Mouse (Mus musculus) neural tube, embryonic 13.5 days (tissue): Measurements from ENCODE around the gene Vmn2r75. TPM values are rescaled to one million over a fixed set of nuclear protein-coding genes. Genes with fewer than 3 reads are reported as not detected.
"Not testable (repeated sequence)": the region's sequence is repeated elsewhere in the genome, so short reads cannot be mapped to it uniquely, and the experiment has no call there.

Experiments used
- ATAC-seq: fragments of 200-750 bp; cut with Nextera tagmentation; 2 replicates; pipeline ENCODE4 v1.8.0; 2017; ENCODE audit warnings: low read depth, mild to moderate bottlenecking, moderate TSS enrichment, moderate library complexity
- H3K27ac ChIP-seq: fragments of 300-500 bp; sonication (generic); replicated peaks from 2 replicates; pipeline ENCODE4 v1.5.1; 2015; ENCODE audit warnings: moderate library complexity, mild to moderate bottlenecking, inconsistent platforms
- H3K27me3 ChIP-seq: fragments of 300-500 bp; sonication (generic); 2 replicates; pipeline ENCODE4 v1.6.1; 2015; ENCODE audit warnings: mild to moderate bottlenecking, inconsistent platforms
- H3K36me3 ChIP-seq: fragments of 300-500 bp; sonication (generic); 2 replicates; pipeline ENCODE4 v1.6.1; 2015; ENCODE audit warnings: mild to moderate bottlenecking, inconsistent platforms
- H3K4me1 ChIP-seq: fragments of 300-500 bp; sonication (generic); replicated peaks from 2 replicates; pipeline ENCODE4 v1.6.1; 2015; ENCODE audit warnings: inconsistent platforms
- H3K4me2 ChIP-seq: fragments of 300-500 bp; sonication (generic); 2 replicates; pipeline ENCODE4 v1.6.1; 2015; ENCODE audit warnings: inconsistent platforms, mild to moderate bottlenecking, moderate library complexity
- H3K4me3 ChIP-seq: fragments of 300-500 bp; sonication (generic); 2 replicates; pipeline ENCODE4 v1.5.1; 2015; ENCODE audit warnings: mild to moderate bottlenecking, inconsistent platforms
- H3K9ac ChIP-seq: fragments of 300-500 bp; sonication (generic); 2 replicates; pipeline ENCODE4 v1.6.1; 2015; ENCODE audit warnings: moderate library complexity, mild to moderate bottlenecking, inconsistent platforms
- H3K9me3 ChIP-seq: fragments of 300-500 bp; sonication (generic); 2 replicates; pipeline ENCODE4 v1.6.1; 2016; ENCODE audit warnings: inconsistent platforms
- WGBS: fragments of 180-500 bp; shearing (Covaris S2); methylation state at CpG from one replicate; pipeline ENCODE4 v1.1.7; 2015; 5-methylcytosine and 5-hydroxymethylcytosine counted together
- polyA plus RNA-seq: library from polyadenylated mRNA; unstranded; fragments of >200 nt; fragmentation: Nextera tagmentation; extraction: Ambion mirVana; gene quantifications from 2 replicates; pipeline ENCODE4 v1.2.1, GENCODE M21; 2015

The Vmn2r75 gene
- polyA plus RNA-seq = not detected in 2 replicates

- H3K4me2 ChIP-seq, H3K9me3 ChIP-seq, H3K27me3 ChIP-seq, H3K36me3 ChIP-seq, ATAC-seq, H3K27ac ChIP-seq, H3K9ac ChIP-seq, H3K4me3 ChIP-seq, H3K4me1 ChIP-seq: not testable (repeated sequence)
- WGBS = 60% methylated on average over 1 of the region's 1 CpGs
Measured at GRCm38 (mm10) chr7:86171678-86172077, at the start of gene Vmn2r75. Vmn2r75 (minus strand) TSS chr7:86171778.

DNA sequence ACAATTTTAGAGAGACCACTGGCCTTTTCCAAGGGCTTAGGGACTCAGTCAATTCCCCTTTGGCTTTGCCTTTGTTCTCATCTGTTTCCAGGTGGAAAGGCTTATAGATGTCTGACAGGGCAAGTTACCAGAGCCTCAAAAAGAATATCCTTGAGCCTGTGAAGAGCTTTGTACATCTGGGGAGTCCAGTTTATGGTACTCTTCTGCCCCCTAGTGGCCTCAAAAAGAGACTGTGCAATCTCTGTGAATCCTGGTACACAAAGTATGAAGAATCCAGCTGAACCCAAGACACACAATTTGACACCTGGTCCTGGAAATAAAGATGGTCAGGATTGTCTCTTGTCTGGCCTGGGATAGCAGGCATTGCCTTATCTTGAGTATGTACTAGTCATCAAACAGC lies 39.8 kb upstream of the Vmn2r75 start:
- H3K27ac ChIP-seq = no peak overlapping the region
- H3K4me1 ChIP-seq = no peaks in the 10 kb centered on the region
- no peak for ATAC-seq
- no peak overlapping the region for H3K9ac ChIP-seq
- no peaks in the 10 kb centered on the region for H3K9me3 ChIP-seq
- no peak overlapping the region for H3K4me2 ChIP-seq
- H3K36me3 ChIP-seq = no peaks in the 10 kb centered on the region
- H3K4me3 ChIP-seq = no peak overlapping the region
- H3K27me3 ChIP-seq = no peaks in the 10 kb centered on the region

Other genes with a start within 250 kb of the Vmn2r75 start
- gene Vmn2r74, start 210.1 kb downstream of the Vmn2r75 start, polyA plus RNA-seq = not detected in 2 replicates
- gene Vmn2r76, start 74.5 kb upstream of the Vmn2r75 start, polyA plus RNA-seq = not detected in 2 replicates
- gene Olfr310, start 105.4 kb upstream of the Vmn2r75 start, polyA plus RNA-seq = not detected in 2 replicates
- gene Olfr309, start 141.9 kb upstream of the Vmn2r75 start, polyA plus RNA-seq = not detected in 2 replicates
- gene Olfr308, start 153.9 kb upstream of the Vmn2r75 start, polyA plus RNA-seq = not detected in 2 replicates
- gene Olfr307, start 165.8 kb upstream of the Vmn2r75 start, polyA plus RNA-seq = not detected in 2 replicates
- gene Olfr305, start 195.2 kb upstream of the Vmn2r75 start, polyA plus RNA-seq = not detected in 2 replicates
- gene Olfr304, start 214.9 kb upstream of the Vmn2r75 start, polyA plus RNA-seq = not detected in 2 replicates
- gene Olfr303, start 226.0 kb upstream of the Vmn2r75 start, polyA plus RNA-seq = not detected in 2 replicates
- not detected in 2 replicates for gene Olfr301, start 232.1 kb upstream of the Vmn2r75 start, polyA plus RNA-seq